Mouse (Mus musculus) spleen, postnatal 14 days (tissue): ENCODE measurements around the gene Dock8.
A peak's percentile ranks its signal among the peaks of the same experiment; 100 is the strongest.

Experiments
- DNase-seq, 2 experiments: peaks; one replicate each; pipeline ENCODE4 v3.0.0; 2021 to 2022; ENCODE audit warnings: low spot score in 2 of 2

The Dock8 gene

DNA sequence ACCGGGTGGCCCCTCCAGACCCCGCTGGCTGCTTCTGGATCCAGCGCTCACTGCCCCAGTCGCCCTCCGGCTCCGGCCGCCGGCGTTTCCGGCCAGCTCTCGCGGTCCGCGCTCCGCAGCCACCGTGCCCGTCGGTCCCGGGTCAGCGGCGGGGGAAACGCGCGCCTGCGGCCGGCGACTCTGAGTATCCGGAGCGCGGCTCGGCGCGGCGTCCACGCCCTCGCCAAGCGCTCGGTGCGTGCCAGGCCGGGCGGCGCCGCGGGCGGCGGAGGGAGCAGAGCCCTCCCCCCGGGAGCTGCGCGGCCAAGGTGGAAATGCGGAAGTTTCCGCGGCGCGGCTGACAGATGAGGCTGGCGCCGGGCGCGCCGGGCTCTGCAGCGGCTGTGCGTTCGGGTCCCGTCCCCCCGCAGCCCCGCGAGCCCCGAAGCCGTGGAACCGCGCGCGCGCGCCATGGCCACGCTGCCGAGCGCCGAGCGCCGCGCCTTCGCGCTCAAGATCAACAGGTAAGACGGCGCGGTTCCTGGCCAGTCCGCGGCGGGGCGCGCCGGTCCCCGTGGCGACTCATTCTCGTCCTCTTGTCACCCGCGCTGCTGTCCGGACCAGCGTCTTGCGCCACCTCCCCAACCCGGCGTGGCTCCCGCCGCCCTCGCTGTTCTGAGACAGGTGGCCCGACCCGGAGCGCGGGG, at the start of gene Dock8:
Gene Dock8, plus strand, starts transcription at position 334 of the 686 bp plus-strand sequence.
- peak; percentile 52 to 67 for DNase-seq

- no peak for DNase-seq
Measured at GRCm38 (mm10) chr19:24958531-24958930, 40.8 kb upstream of the Dock8 start.

- peak; percentile 94 to 98 for DNase-seq
Measured at GRCm38 (mm10) chr19:24961172-24961962, 38.0 kb upstream of the Dock8 start, which contains the start of gene Cbwd1. Gene Cbwd1 (minus strand): TSS chr19:24961610.

- DNase-seq, result no peak
Measured at GRCm38 (mm10) chr19:24966203-24966602, 33.1 kb upstream of the Dock8 start.

DNA sequence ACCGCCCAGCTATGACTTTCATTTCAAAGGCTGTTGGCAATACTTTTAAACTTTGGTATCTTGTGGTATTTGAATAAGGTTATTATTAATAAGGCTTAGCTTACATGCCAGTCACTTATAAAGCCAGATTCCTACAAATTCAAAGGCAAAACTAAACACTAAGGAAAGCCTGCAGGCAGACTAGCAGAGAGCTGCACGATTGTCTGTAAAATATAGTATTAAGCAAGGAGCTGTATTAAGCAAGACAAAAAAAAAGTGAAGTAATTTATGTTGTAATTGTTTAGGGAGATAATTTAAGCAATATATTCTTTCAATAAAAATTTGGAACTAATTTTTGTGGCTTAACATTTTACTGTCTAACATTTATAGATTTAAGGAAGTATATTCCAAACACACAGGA, 32.4 kb upstream of the Dock8 start:
- no peak for DNase-seq

- DNase-seq, result no peak
Measured at GRCm38 (mm10) chr19:24971307-24971706, 28.0 kb upstream of the Dock8 start.

DNA sequence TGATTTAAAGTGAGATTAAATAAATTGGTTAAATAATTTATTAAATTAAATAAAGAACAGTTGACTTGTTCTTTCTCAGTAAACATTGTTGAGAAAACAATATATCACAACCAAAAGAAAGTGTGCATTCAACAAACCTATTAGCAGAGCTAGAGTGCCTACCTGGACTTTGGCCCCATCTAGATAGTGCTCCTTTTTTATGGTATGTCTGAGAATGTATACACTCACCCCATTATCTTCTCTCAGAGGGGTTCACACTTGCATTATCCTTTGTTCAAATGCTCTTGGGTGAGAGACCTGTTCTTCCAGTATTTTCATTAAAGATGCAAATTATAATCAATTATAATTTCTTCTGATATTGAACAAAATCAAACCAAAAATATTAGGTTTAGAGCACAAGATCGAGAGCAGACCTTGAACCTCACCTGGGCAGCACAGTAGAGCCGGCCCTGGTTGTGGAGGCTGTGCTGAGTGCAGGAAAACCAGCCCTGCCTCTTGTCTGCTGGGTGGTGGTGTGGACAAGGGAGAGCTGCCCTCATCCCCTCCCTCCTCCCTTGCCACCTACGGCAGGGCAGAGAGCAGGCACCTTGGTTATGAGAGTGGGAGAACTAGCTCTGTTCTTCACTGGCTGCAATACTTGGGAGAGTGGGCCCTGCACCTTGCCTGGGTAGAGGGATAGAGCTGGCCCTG, 26.5 kb upstream of the Dock8 start:
- DNase-seq, result no peak

DNA sequence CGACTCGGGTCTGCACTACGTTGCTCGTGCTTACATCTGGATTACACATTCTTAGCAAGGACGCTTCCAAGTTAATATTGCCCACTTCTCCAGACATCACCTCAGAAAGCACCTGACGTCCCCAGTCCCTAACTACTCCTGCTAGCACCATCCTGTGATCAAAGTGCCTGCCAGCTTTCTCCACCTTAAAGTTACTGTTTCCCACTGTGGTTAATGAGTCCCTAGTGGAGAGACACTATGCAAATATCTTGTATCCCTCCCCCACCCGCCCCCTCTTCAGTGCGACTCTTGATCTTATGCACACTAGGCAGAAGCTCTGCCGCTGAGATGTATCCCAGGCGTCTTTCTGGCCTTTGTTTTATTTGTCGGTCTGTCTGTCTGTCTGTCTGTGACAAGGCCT, 21.3 kb upstream of the Dock8 start:
- no peak for DNase-seq

- no peak for DNase-seq
Measured at GRCm38 (mm10) chr19:24978852-24979842, 20.2 kb upstream of the Dock8 start.

DNA sequence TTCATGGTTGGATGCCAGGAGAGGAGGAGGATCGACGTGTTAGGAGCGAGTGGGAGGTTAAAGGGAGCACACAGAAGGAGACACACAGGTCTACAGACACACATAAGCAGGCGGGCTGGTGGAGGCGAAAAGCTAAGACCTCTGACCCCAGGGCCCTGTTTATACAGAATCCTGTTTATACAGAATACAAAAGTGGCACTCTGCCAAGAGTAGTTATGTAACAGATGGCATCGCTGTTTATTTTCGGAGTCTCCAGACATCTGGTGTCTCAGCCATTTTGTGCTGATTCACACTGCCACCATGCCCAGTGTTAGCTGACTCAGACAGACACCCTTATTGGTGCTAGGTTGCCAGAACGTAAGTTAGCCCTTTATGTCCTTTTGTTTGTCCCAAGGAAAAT, 18.0 kb upstream of the Dock8 start:
- no peak for DNase-seq

DNA sequence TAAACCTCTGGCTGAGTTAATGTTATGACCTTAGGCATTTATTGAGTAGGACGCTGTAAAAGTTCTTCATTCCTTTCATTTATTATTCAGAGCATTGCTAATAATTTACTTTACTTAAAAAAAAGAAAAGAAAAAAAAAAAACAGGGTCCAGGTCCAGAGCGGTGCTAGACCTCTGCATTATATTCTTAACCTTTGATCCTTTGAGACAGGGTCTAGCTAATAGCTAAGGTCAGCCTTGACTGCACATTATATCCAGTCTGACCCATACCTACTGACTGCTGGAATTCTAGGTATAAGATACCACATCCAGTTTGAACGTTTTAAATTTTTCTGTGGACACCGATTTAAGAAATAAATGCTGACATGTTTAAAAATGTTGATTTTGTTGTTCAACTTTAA, 16.3 kb upstream of the Dock8 start:
- DNase-seq, result no peak

- DNase-seq, result no peak
Measured at GRCm38 (mm10) chr19:24983857-24984498, 15.4 kb upstream of the Dock8 start.

DNA sequence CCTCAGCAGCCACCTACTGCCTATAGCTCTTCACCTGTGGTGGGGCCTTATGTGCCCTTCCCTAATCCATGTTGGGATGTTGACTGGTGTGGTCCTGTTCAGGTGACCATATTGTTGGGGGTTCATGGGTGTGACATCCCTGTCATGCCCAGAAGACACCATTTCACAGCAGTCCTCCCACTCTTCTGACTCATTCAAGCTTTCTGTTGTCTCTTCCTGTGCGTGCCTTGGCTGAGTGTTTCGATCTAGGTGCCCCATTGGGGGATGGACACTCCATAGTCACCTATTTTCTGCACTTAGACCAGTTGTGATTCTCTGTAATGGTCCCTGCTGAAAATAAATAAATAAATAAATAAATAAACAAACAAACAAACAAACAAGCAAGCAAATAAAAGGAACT, 14.3 kb upstream of the Dock8 start:
- no peak for DNase-seq

DNA sequence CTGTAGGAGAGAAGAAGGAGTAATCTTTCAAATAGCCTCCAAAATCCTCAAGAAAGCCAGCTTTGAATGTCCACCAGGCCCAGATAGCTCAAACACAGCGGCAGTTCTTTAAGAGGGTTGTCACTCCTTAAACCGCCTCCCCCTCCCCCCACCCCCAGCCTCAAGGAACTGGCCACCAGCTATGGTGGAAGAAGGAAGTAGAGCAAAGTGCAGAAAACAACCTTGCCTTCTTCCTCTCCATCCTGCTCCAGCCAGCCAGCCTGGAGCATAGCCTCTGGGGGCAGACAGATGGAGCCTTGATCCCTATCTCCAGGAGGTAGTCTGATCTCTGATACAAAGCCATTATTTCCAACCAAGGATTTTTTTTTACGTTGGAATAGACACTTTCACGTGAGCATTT, 12.0 kb upstream of the Dock8 start:
- no peak for DNase-seq

- no peak for DNase-seq
Measured at GRCm38 (mm10) chr19:24988831-24989230, 10.5 kb upstream of the Dock8 start.

DNA sequence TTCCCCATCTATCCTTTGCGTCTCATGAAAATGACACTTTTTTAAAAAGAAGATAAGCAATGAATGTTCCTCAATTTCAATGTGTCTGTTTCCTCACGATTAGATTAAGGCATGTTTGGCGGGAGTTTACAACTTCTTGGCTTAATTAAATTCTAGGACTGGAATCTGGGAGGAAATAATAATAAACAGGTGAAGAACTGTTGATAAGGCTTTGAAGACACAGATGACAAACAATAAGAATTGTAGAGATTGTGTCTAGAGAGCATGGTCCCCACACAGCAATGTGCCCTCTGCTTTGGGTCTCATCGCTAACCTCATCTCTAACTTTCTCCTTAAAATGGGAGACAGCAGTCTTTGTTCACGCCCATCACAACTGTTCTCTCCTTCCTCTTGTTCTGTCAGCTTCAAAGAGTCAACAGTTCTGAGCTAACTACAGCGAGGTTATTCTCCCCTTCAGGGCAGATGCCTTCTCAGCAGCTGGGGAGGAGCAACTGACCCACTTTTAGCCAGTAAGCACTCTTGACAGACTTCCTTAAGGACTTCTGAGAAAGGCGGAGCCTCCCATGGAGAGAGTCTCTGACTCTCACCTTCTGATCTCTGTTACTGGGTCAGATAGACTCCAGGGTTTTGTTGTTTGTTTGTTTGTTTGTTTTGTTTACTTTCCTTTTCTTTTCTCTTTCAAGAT, 9.1 kb upstream of the Dock8 start:
- no peak for DNase-seq

- no peak for DNase-seq
Measured at GRCm38 (mm10) chr19:24993526-24993925, 5.8 kb upstream of the Dock8 start.

GRCm38 (mm10) chr19:24994900-24995299, 4.4 kb upstream of the Dock8 start:
- no peak for DNase-seq

GRCm38 (mm10) chr19:24996815-24997704, 2.3 kb upstream of the Dock8 start:
- DNase-seq, result no peak
